Mouse (Mus musculus): ENCODE results near the gene Pcgf2.
A peak's percentile ranks its signal among the peaks of the same experiment; 100 is the strongest.
"Not testable (repeated sequence)": the region's sequence is repeated elsewhere in the genome, so short reads cannot be mapped to it uniquely, and the experiment has no call there.

Pcgf2 gene

GRCm38 (mm10) chr11:97653376-97653775, 46.9 kb downstream of the Pcgf2 start:
- not testable (repeated sequence) for DNase-seq (ENCODE audit: low spot score in 2 of 2)

GRCm38 (mm10) chr11:97650341-97650740, 50.0 kb downstream of the Pcgf2 start:
- no peak for DNase-seq (ENCODE audit: low spot score in 2 of 2)

GRCm38 (mm10) chr11:97648541-97648940, 51.8 kb downstream of the Pcgf2 start:
- not testable (repeated sequence) for DNase-seq (ENCODE audit: low spot score in 2 of 2)

GRCm38 (mm10) chr11:97644834-97645233, 55.5 kb downstream of the Pcgf2 start:
- no peak for DNase-seq (ENCODE audit: low spot score in 2 of 2)

- DNase-seq (ENCODE audit: low spot score in 2 of 2): no peak
Measured at GRCm38 (mm10) chr11:97643380-97644055, 56.8 kb downstream of the Pcgf2 start.

- DNase-seq (ENCODE audit: low spot score in 2 of 2): no peak
Measured at GRCm38 (mm10) chr11:97642746-97643145, 57.6 kb downstream of the Pcgf2 start.

GRCm38 (mm10) chr11:97641668-97642067, 58.6 kb downstream of the Pcgf2 start:
- DNase-seq (ENCODE audit: low spot score in 2 of 2): peak in 1 of 2 experiments; percentile 61

Measured in frontal cortex, postnatal 10 days (tissue).